Mouse (Mus musculus) lung, adult 2 months (tissue): ENCODE data around the gene Tent4a.

Source experiments
- CTCF ChIP-seq: fragments of 200-500 bp; IDR thresholded peaks from 2 replicates; pipeline ENCODE4 v1.5.1; 2011; ENCODE audit warnings: mild to moderate bottlenecking, low read length, control low read depth; ENCODE audit not compliant: insufficient read depth
- POLR2A ChIP-seq: fragments of 200-500 bp; IDR thresholded peaks from 2 replicates; pipeline ENCODE4 v1.6.1; 2011; ENCODE audit warnings: low read depth, mild to moderate bottlenecking, control low read depth, low read length, borderline replicate concordance; ENCODE audit errors: extremely low read depth

DNA sequence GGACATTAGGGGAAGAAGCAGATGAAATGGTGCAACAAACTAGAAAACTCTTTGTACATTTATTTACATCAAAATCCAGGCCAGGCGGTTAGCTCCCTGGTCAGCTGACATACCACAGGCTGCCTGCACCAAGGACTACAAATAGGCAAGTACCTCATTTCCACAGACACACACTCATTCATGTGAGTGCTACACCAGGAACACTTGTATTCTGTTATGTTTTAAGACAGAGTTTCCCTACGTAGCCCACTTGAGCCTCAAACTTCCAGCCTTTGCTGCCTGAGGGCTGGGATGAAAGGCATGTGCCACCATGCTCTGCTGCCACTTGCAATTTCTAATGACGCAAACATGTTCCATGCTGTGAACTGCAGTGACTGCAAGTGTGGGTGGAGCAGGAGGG lies 19.3 kb downstream of the Tent4a start:
- TF ChIP-seq CTCF, result no peak
- no peak for TF ChIP-seq POLR2A
